Mouse (Mus musculus) kidney, embryonic 16.5 days (tissue): ENCODE results near the gene Lpp. TPM values are rescaled to one million over a fixed set of nuclear protein-coding genes. Genes with fewer than 3 reads are reported as not detected.

Source experiments
- ATAC-seq: fragments of 200-750 bp; cut with Nextera tagmentation; 2 replicates; pipeline ENCODE4 v1.8.0; 2017; ENCODE audit warnings: moderate TSS enrichment; ENCODE audit not compliant: low FRiP score, low TSS enrichment
- H3K27ac ChIP-seq: fragments of 300-500 bp; sonication (generic); 2 replicates; pipeline ENCODE4 v1.5.1; 2014; ENCODE audit warnings: low read length
- H3K27me3 ChIP-seq: fragments of 300-500 bp; sonication (generic); 2 replicates; pipeline ENCODE4 v1.6.1; 2014; ENCODE audit warnings: low read length, control low read depth, mixed read lengths; ENCODE audit not compliant: insufficient read depth
- H3K36me3 ChIP-seq: fragments of 300-500 bp; sonication (generic); 2 replicates; pipeline ENCODE4 v1.6.1; 2014; ENCODE audit warnings: low read length, control low read depth, mixed read lengths; ENCODE audit not compliant: insufficient read depth
- H3K4me1 ChIP-seq: fragments of 300-500 bp; sonication (generic); 2 replicates; pipeline ENCODE4 v1.6.1; 2014; ENCODE audit warnings: low read length, control low read depth, mixed read lengths; ENCODE audit not compliant: insufficient read depth
- H3K4me2 ChIP-seq: fragments of 300-500 bp; sonication (generic); replicated peaks from 2 replicates; pipeline ENCODE4 v1.6.1; 2014; ENCODE audit warnings: low read depth, low read length
- H3K4me3 ChIP-seq: fragments of 300-500 bp; sonication (generic); 2 replicates; pipeline ENCODE4 v1.5.1; 2014; ENCODE audit warnings: mild to moderate bottlenecking, low read length
- H3K9ac ChIP-seq: fragments of 300-500 bp; sonication (generic); replicated peaks from 2 replicates; pipeline ENCODE4 v1.6.1; 2014; ENCODE audit warnings: low read length
- H3K9me3 ChIP-seq: fragments of 300-500 bp; sonication (generic); 2 replicates; pipeline ENCODE4 v1.6.1; 2016; ENCODE audit warnings: low read length, control low read depth
- WGBS: fragments of 180-500 bp; shearing (Covaris S2); extraction: QIAGEN DNeasy Blood & Tissue Kit; methylation state at CpG from one replicate; pipeline ENCODE4 v1.1.7; 2014; 5-methylcytosine and 5-hydroxymethylcytosine counted together
- polyA plus RNA-seq: library from polyadenylated mRNA; unstranded; fragments of >200 nt; fragmentation: Nextera tagmentation; extraction: Ambion mirVana; gene quantifications from 2 replicates; pipeline ENCODE4 v1.2.1, GENCODE M21; 2015

Gene Lpp
- polyA plus RNA-seq, 1 experiment from 2014 or later: 54.0 TPM

GRCm38 (mm10) chr16:24542864-24543263, 149.6 kb downstream of the Lpp start:
- 81% methylated on average over 7 of the region's 7 CpGs for WGBS

GRCm38 (mm10) chr16:24545366-24545765, 152.1 kb downstream of the Lpp start:
- no peak overlapping the region for H3K4me3 ChIP-seq
- H3K4me2 ChIP-seq: no peak overlapping the region
- no peaks in the 10 kb centered on the region for H3K36me3 ChIP-seq
- no peaks in the 10 kb centered on the region for H3K9me3 ChIP-seq
- no peaks in the 10 kb centered on the region for H3K4me1 ChIP-seq
- H3K27ac ChIP-seq: no peak overlapping the region
- ATAC-seq: no peak
- H3K9ac ChIP-seq: no peak overlapping the region
- no peaks in the 10 kb centered on the region for H3K27me3 ChIP-seq
- WGBS: 94% methylated on average over 5 of the region's 5 CpGs

More at GRCm38 (mm10) chr16:24542864-24543263, 149.6 kb downstream of the Lpp start:
- no peaks in the 10 kb centered on the region for H3K27me3 ChIP-seq
- H3K4me2 ChIP-seq: no peak overlapping the region
- H3K4me3 ChIP-seq: no peak overlapping the region
- no peak overlapping the region for H3K9ac ChIP-seq
- H3K4me1 ChIP-seq: no peaks in the 10 kb centered on the region
- H3K9me3 ChIP-seq: no peaks in the 10 kb centered on the region
- no peaks in the 10 kb centered on the region for H3K36me3 ChIP-seq
- no peak for ATAC-seq
- H3K27ac ChIP-seq: no peak overlapping the region

GRCm38 (mm10) chr16:24558458-24558857, 165.2 kb downstream of the Lpp start:
- Histone ChIP-seq H3K27ac (no peak overlapping the region), H3K9ac (no peak overlapping the region), H3K36me3 (no peaks in the 10 kb centered on the region), H3K27me3 (no peaks in the 10 kb centered on the region), H3K4me2 (no peak overlapping the region), H3K9me3 (no peaks in the 10 kb centered on the region), H3K4me1 (0 out of 2 replicates have a peak, but pooled peaks cover 3% of the 10 kb centered on the region), H3K4me3 (no peak overlapping the region)
- ATAC-seq: no peak
- WGBS: 86% methylated on average over 4 of the region's 4 CpGs

GRCm38 (mm10) chr16:24559811-24560210, 166.5 kb downstream of the Lpp start:
- no peak overlapping the region for H3K27ac ChIP-seq
- H3K4me1 ChIP-seq: 0 out of 2 replicates have a peak, but pooled peaks cover 3% of the 10 kb centered on the region
- no peak overlapping the region for H3K9ac ChIP-seq
- 93% methylated on average over 4 of the region's 4 CpGs for WGBS
- no peak for ATAC-seq
- H3K27me3 ChIP-seq: no peaks in the 10 kb centered on the region
- no peak overlapping the region for H3K4me2 ChIP-seq
- no peak overlapping the region for H3K4me3 ChIP-seq
- no peaks in the 10 kb centered on the region for H3K36me3 ChIP-seq
- H3K9me3 ChIP-seq: no peaks in the 10 kb centered on the region

- Histone ChIP-seq H3K9ac (no peak overlapping the region), H3K4me3 (no peak overlapping the region), H3K9me3 (no peaks in the 10 kb centered on the region), H3K27me3 (no peaks in the 10 kb centered on the region), H3K4me1 (peaks cover 6% of the 10 kb centered on the region), H3K27ac (no peak overlapping the region), H3K4me2 (no peak overlapping the region), H3K36me3 (no peaks in the 10 kb centered on the region)
- ATAC-seq: no peak
- 95% methylated on average over 2 of the region's 2 CpGs for WGBS
Measured at GRCm38 (mm10) chr16:24560998-24561397, 167.7 kb downstream of the Lpp start.

GRCm38 (mm10) chr16:24561602-24562001, 168.3 kb downstream of the Lpp start:
- H3K4me2 ChIP-seq: no peak overlapping the region
- no peaks in the 10 kb centered on the region for H3K9me3 ChIP-seq
- no peak overlapping the region for H3K9ac ChIP-seq
- ATAC-seq: no peak
- no peaks in the 10 kb centered on the region for H3K27me3 ChIP-seq
- H3K27ac ChIP-seq: no peak overlapping the region
- no peaks in the 10 kb centered on the region for H3K36me3 ChIP-seq
- 76% methylated on average over 4 of the region's 4 CpGs for WGBS
- peaks cover 11% of the 10 kb centered on the region for H3K4me1 ChIP-seq
- H3K4me3 ChIP-seq: no peak overlapping the region

- H3K27ac ChIP-seq: no peak overlapping the region
- H3K4me3 ChIP-seq: no peak overlapping the region
- H3K4me2 ChIP-seq: no peak overlapping the region
- H3K4me1 ChIP-seq: peaks cover 22% of the 10 kb centered on the region
- H3K9me3 ChIP-seq: no peaks in the 10 kb centered on the region
- no peak for ATAC-seq
- 82% methylated on average over 7 of the region's 7 CpGs for WGBS
- H3K27me3 ChIP-seq: no peaks in the 10 kb centered on the region
- no peak overlapping the region for H3K9ac ChIP-seq
- H3K36me3 ChIP-seq: no peaks in the 10 kb centered on the region
Measured at GRCm38 (mm10) chr16:24565311-24565710, 172.0 kb downstream of the Lpp start.

- no peak overlapping the region for H3K4me3 ChIP-seq
- H3K27ac ChIP-seq: no peak overlapping the region
- no peaks in the 10 kb centered on the region for H3K27me3 ChIP-seq
- H3K4me2 ChIP-seq: no peak overlapping the region
- no peaks in the 10 kb centered on the region for H3K9me3 ChIP-seq
- H3K4me1 ChIP-seq: peaks cover 22% of the 10 kb centered on the region
- peak; percentile 75; the same call in 1 of the 2 replicates for ATAC-seq
- no peaks in the 10 kb centered on the region for H3K36me3 ChIP-seq
- WGBS: 65% methylated on average over 3 of the region's 3 CpGs
- H3K9ac ChIP-seq: no peak overlapping the region
Measured at GRCm38 (mm10) chr16:24566277-24566676, 173.0 kb downstream of the Lpp start.

- Histone ChIP-seq H3K9ac (no peak overlapping the region), H3K4me2 (no peak overlapping the region), H3K27me3 (no peaks in the 10 kb centered on the region), H3K27ac (no peak overlapping the region), H3K36me3 (no peaks in the 10 kb centered on the region), H3K4me1 (peaks cover 22% of the 10 kb centered on the region), H3K4me3 (no peak overlapping the region), H3K9me3 (no peaks in the 10 kb centered on the region)
- WGBS: 68% methylated on average over 3 of the region's 3 CpGs
- no peak for ATAC-seq
Measured at GRCm38 (mm10) chr16:24567562-24567961, 174.3 kb downstream of the Lpp start.

GRCm38 (mm10) chr16:24568061-24568460, 174.8 kb downstream of the Lpp start:
- H3K9ac ChIP-seq: no peak overlapping the region
- no peak overlapping the region for H3K4me2 ChIP-seq
- no peaks in the 10 kb centered on the region for H3K36me3 ChIP-seq
- H3K9me3 ChIP-seq: no peaks in the 10 kb centered on the region
- H3K4me3 ChIP-seq: no peak overlapping the region
- no peak overlapping the region for H3K27ac ChIP-seq
- H3K27me3 ChIP-seq: no peaks in the 10 kb centered on the region
- ATAC-seq: no peak
- 28% methylated on average over 3 of the region's 3 CpGs for WGBS
- H3K4me1 ChIP-seq: peaks cover 22% of the 10 kb centered on the region
